Mouse (Mus musculus): ENCODE data around the gene Ccdc57. TPM values are rescaled to one million over a fixed set of nuclear protein-coding genes. Genes with fewer than 3 reads are reported as not detected.
"Not testable (repeated sequence)": the region's sequence is repeated elsewhere in the genome, so short reads cannot be mapped to it uniquely, and the experiment has no call there.

Gene Ccdc57
- polyA plus RNA-seq, 1 experiment from 2014 or later, result 1.1 TPM

DNA sequence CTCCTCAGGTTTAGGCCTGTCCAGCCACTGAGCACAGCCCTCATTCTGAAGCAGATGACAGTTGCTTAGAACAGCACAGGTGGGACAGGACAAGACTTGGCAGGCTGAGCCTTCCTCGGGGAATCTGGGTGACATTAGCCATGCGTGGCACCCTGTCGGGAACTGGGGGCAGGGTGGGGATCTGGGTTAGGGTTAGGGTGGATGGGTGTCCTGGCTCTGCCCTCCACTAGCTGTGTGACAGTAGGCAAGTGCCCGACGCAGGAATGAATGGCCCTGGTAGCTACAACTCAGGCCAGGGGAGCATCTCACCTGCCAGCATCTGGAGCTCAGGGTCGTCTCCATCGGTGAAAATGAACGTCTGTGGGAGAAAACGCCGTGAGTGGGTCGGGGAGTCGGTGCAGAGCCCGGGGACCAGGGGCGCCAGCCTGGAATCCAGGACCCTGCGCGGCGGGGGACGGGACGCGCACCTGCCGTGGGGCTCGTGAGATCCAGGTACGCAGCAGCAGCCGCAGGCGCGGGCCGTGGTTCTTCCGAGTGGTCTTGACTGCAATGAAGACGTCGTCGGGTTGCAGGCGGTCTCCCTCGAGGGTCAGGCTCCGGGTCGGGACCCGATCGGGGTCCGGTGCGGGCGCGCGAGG is 149.1 kb downstream of the Ccdc57 start:
- peak overlapping the region; percentile 88 for H3K27ac ChIP-seq (replicated peaks)
- H3K9me3 ChIP-seq (ENCODE audit: control insufficient read depth, low read length), result no peaks in the 10 kb centered on the region
- H3K27me3 ChIP-seq (ENCODE audit: control insufficient read depth, insufficient read depth, low read length), result no peaks in the 10 kb centered on the region
- H3K36me3 ChIP-seq (ENCODE audit: control insufficient read depth, insufficient read depth, low read length), result peaks cover 2% of the 10 kb centered on the region; the same call in 1 of the 2 replicates
- H3K4me3 ChIP-seq (ENCODE audit: low read depth, low read length), result peak overlapping the region; percentile 84
- 0 out of 2 replicates have a peak, but pooled peaks have one; percentile 8 for ATAC-seq (ENCODE audit: low FRiP score, low TSS enrichment)
- WGBS, result 1% methylated on average over 42 of the region's 42 CpGs
- H3K4me1 ChIP-seq (replicated peaks; ENCODE audit: control insufficient read depth, insufficient read depth), result 0 out of 2 replicates have a peak, but pooled peaks cover 5% of the 10 kb centered on the region
- DNase-seq (ENCODE audit: low spot score), result no peak
- H3K9ac ChIP-seq (ENCODE audit: low read length), result peak overlapping the region; percentile 91
- TF ChIP-seq EP300 (optimal IDR thresholded peaks at IDR 0.05) (no peak), CTCF (IDR thresholded peaks at IDR 0.05; ENCODE audit: low read depth) (no peak)
- peak overlapping the region; percentile 94 for H3K4me2 ChIP-seq (replicated peaks; ENCODE audit: low read depth)

GRCm38 (mm10) chr11:120781361-120781760 is 151.3 kb downstream of the Ccdc57 start:
- H3K9me3 ChIP-seq (ENCODE audit: control insufficient read depth, low read length); H3K9ac ChIP-seq (ENCODE audit: low read length); DNase-seq (ENCODE audit: low spot score); H3K36me3 ChIP-seq (ENCODE audit: control insufficient read depth, insufficient read depth, low read length); H3K4me2 ChIP-seq (replicated peaks; ENCODE audit: low read depth); H3K27ac ChIP-seq (replicated peaks); H3K4me3 ChIP-seq (ENCODE audit: low read depth, low read length); H3K27me3 ChIP-seq (ENCODE audit: control insufficient read depth, insufficient read depth, low read length); ATAC-seq (ENCODE audit: low FRiP score, low TSS enrichment); H3K4me1 ChIP-seq (replicated peaks; ENCODE audit: control insufficient read depth, insufficient read depth): not testable (repeated sequence)
- 89% methylated on average over 6 of the region's 6 CpGs for WGBS

DNA sequence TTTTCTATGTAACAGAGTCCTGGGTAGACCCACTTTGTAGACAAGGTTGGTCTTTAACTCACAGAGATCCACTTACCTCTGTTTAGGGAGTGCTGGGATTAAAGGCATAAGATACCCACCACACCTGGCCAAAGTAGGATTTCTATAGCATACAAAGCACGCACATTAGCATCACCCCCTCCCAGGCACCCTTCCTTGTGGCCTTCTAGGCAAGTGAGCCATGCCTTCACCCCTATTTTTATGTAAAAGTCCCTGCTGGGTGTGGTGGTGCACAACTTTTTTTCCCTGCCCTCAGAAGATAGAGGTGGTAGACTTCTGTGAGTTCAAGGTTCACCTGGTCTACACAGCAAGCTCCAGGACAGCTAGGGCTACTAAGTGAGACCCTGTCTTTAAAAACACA is 152.8 kb downstream of the Ccdc57 start:
- Histone ChIP-seq H3K4me2 (replicated peaks; ENCODE audit: low read depth) (no peak overlapping the region), H3K36me3 (ENCODE audit: control insufficient read depth, insufficient read depth, low read length) (no peaks in the 10 kb centered on the region; the same call in 1 of the 2 replicates), H3K9ac (ENCODE audit: low read length) (no peak overlapping the region), H3K9me3 (ENCODE audit: control insufficient read depth, low read length) (no peaks in the 10 kb centered on the region), H3K27ac (replicated peaks) (no peak overlapping the region), H3K4me1 (replicated peaks; ENCODE audit: control insufficient read depth, insufficient read depth) (0 out of 2 replicates have a peak, but pooled peaks cover 5% of the 10 kb centered on the region), H3K27me3 (ENCODE audit: control insufficient read depth, insufficient read depth, low read length) (no peaks in the 10 kb centered on the region), H3K4me3 (ENCODE audit: low read depth, low read length) (no peak overlapping the region)
- TF ChIP-seq EP300 (optimal IDR thresholded peaks at IDR 0.05), result no peak
- no peak for TF ChIP-seq CTCF (IDR thresholded peaks at IDR 0.05; ENCODE audit: low read depth)
- DNase-seq (ENCODE audit: low spot score), result no peak
- 90% methylated on average over 1 of the region's 1 CpGs for WGBS
- ATAC-seq (ENCODE audit: low FRiP score, low TSS enrichment), result no peak

DNA sequence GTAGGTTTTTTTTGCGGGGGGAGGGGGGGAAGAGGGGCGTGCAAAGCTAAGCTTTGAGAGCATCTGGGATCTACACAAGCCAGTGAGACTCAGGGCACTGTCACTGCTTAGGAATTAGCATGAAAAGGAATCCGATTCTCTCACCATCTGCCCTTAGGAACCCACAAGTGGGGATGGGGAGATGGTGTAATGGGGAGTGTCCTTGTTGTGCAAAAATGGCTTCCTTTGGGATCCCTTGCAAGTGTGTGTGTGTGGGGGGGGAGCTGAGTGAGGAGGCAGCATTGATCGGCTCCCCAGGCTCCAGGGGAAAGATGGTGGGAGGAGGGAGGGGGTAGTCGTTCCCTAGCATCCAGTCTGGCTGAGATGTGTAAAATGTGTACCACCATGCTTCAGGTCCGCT is 155.5 kb downstream of the Ccdc57 start:
- Histone ChIP-seq H3K27ac (replicated peaks) (no peak overlapping the region), H3K27me3 (ENCODE audit: control insufficient read depth, insufficient read depth, low read length) (no peaks in the 10 kb centered on the region), H3K9me3 (ENCODE audit: control insufficient read depth, low read length) (no peaks in the 10 kb centered on the region), H3K9ac (ENCODE audit: low read length) (no peak overlapping the region), H3K4me2 (replicated peaks; ENCODE audit: low read depth) (no peak overlapping the region), H3K4me1 (replicated peaks; ENCODE audit: control insufficient read depth, insufficient read depth) (no peaks in the 10 kb centered on the region), H3K36me3 (ENCODE audit: control insufficient read depth, insufficient read depth, low read length) (no peaks in the 10 kb centered on the region; the same call in 1 of the 2 replicates), H3K4me3 (ENCODE audit: low read depth, low read length) (no peak overlapping the region)
- DNase-seq (ENCODE audit: low spot score) (no peak), ATAC-seq (ENCODE audit: low FRiP score, low TSS enrichment) (no peak)
- 22% methylated on average over 6 of the region's 6 CpGs for WGBS
- no peak for TF ChIP-seq EP300 (optimal IDR thresholded peaks at IDR 0.05)
- no peak for TF ChIP-seq CTCF (IDR thresholded peaks at IDR 0.05; ENCODE audit: low read depth)

Other genes with a start within 250 kb of the Ccdc57 start
- 123 and 127 TPM in 2 replicates for gene Cenpx, start 219.1 kb downstream of the Ccdc57 start, polyA plus RNA-seq (2015; fragmentation: Nextera tagmentation; extraction: Ambion mirVana)
- gene Lrrc45, start 218.9 kb downstream of the Ccdc57 start, polyA plus RNA-seq (2015; fragmentation: Nextera tagmentation; extraction: Ambion mirVana), result 18.7 and 20.4 TPM in 2 replicates
- gene Rac3, start 211.4 kb downstream of the Ccdc57 start, polyA plus RNA-seq (2015; fragmentation: Nextera tagmentation; extraction: Ambion mirVana), result 21.9 and 22.1 TPM in 2 replicates
- gene Dcxr, start 205.6 kb downstream of the Ccdc57 start, polyA plus RNA-seq (2015; fragmentation: Nextera tagmentation; extraction: Ambion mirVana), result 56.3 and 58.4 TPM in 2 replicates
- 129 and 160 TPM in 2 replicates for gene Cbr2, start 200.8 kb downstream of the Ccdc57 start, polyA plus RNA-seq (2015; fragmentation: Nextera tagmentation; extraction: Ambion mirVana)
- 3.0 and 3.1 TPM in 2 replicates for gene Hmga1b, start 170.1 kb downstream of the Ccdc57 start, polyA plus RNA-seq (2015; fragmentation: Nextera tagmentation; extraction: Ambion mirVana)
- gene Rfng, start 148.7 kb downstream of the Ccdc57 start, polyA plus RNA-seq (2015; fragmentation: Nextera tagmentation; extraction: Ambion mirVana), result 18.1 and 23.2 TPM in 2 replicates
- gene Gps1, start 148.6 kb downstream of the Ccdc57 start, polyA plus RNA-seq (2015; fragmentation: Nextera tagmentation; extraction: Ambion mirVana), result 94.5 and 98.6 TPM in 2 replicates
- 39.8 and 42.4 TPM in 2 replicates for gene Dus1l, start 136.5 kb downstream of the Ccdc57 start, polyA plus RNA-seq (2015; fragmentation: Nextera tagmentation; extraction: Ambion mirVana)
- 16.0 and 19.7 TPM in 2 replicates for gene Fasn, start 108.3 kb downstream of the Ccdc57 start, polyA plus RNA-seq (2015; fragmentation: Nextera tagmentation; extraction: Ambion mirVana)
- 7.2 and 10.0 TPM in 2 replicates for gene Slc16a3, start 15.6 kb upstream of the Ccdc57 start, polyA plus RNA-seq (2015; fragmentation: Nextera tagmentation; extraction: Ambion mirVana)
- gene Csnk1d, start 58.5 kb upstream of the Ccdc57 start, polyA plus RNA-seq (2015; fragmentation: Nextera tagmentation; extraction: Ambion mirVana), result 60.7 and 63.8 TPM in 2 replicates
- 0.31 and 0.51 TPM in 2 replicates for gene Cd7, start 106.5 kb upstream of the Ccdc57 start, polyA plus RNA-seq (2015; fragmentation: Nextera tagmentation; extraction: Ambion mirVana)
- 113 and 133 TPM in 2 replicates for gene Sectm1b, start 130.7 kb upstream of the Ccdc57 start, polyA plus RNA-seq (2015; fragmentation: Nextera tagmentation; extraction: Ambion mirVana)
- gene Sectm1a, start 148.3 kb upstream of the Ccdc57 start, polyA plus RNA-seq (2015; fragmentation: Nextera tagmentation; extraction: Ambion mirVana), result 11.8 and 13.2 TPM in 2 replicates
- 0.25 and 0.29 TPM in 2 replicates for gene Tex19.2, start 185.8 kb upstream of the Ccdc57 start, polyA plus RNA-seq (2015; fragmentation: Nextera tagmentation; extraction: Ambion mirVana)
- gene Tex19.1, start 213.3 kb upstream of the Ccdc57 start, polyA plus RNA-seq (2015; fragmentation: Nextera tagmentation; extraction: Ambion mirVana), result 0.34 and 0.48 TPM in 2 replicates
- not detected in 2 replicates for gene Uts2r, start 227.4 kb upstream of the Ccdc57 start, polyA plus RNA-seq (2015; fragmentation: Nextera tagmentation; extraction: Ambion mirVana)

Measured in stomach, postnatal 0 days (tissue).